Mouse (Mus musculus) cerebellum, postnatal 10 days (tissue): ENCODE results near the gene Cep128.

Experiments
- DNase-seq, 2 experiments: peaks; one replicate each; pipeline ENCODE4 v3.0.0; 2021; ENCODE audit warnings: mixed read lengths in 2 of 2

Cep128 gene

GRCm38 (mm10) chr12:90954740-90955473 lies 429.3 kb downstream of the Cep128 start:
- peak in 1 of 2 experiments; percentile 11 for DNase-seq
